Mouse (Mus musculus): ENCODE data around the gene Stra6. TPM values are rescaled to one million over a fixed set of nuclear protein-coding genes. Genes with fewer than 3 reads are reported as not detected.

Stra6 gene
- total RNA-seq, 2 experiments from 2014 or later: not detected

DNA sequence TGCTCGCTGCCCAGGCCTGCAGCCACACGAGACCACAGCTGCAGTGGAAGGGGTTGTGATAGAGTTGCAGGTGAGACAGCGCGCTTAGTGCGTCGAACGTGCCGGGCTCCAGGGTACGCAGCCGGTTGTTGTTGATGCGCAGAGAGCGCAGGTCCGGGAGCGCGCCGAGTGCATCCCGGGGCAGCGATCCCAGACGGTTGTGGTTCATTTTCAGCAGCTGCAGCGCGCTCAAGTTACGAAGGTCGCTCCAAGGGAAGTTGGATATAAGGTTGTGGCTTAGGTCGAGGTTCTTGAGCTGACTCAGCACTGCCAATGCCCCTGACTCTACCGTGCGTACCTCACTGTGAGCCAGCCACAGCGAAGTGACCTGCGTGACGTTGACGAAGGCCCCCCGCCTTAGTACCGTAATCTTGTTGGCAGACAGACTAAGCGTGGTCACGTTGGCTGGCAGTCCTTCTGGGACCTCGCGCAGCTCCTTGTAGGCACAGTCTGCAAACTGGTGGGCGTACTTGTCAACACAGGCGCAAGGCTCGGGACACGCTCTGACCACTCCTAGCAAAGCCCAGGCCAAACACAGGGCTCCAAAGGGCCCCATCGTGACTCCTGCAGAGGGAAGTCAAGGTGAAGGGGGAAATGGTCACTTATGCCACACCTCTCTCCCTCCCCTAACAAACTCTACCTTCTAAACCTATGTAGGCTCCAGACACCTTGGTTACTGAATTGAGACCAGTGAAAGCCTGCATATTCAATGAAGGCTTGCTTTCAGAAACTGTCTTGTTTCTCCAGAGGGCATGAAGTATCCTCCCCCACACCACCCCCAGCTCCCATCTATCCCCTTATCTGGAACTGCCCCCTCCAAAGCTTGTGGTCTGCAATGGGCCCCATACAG, 136.0 kb downstream of the Stra6 start:
- no peak for ATAC-seq (replicated peaks; ENCODE audit: poor library complexity, severe bottlenecking)

DNA sequence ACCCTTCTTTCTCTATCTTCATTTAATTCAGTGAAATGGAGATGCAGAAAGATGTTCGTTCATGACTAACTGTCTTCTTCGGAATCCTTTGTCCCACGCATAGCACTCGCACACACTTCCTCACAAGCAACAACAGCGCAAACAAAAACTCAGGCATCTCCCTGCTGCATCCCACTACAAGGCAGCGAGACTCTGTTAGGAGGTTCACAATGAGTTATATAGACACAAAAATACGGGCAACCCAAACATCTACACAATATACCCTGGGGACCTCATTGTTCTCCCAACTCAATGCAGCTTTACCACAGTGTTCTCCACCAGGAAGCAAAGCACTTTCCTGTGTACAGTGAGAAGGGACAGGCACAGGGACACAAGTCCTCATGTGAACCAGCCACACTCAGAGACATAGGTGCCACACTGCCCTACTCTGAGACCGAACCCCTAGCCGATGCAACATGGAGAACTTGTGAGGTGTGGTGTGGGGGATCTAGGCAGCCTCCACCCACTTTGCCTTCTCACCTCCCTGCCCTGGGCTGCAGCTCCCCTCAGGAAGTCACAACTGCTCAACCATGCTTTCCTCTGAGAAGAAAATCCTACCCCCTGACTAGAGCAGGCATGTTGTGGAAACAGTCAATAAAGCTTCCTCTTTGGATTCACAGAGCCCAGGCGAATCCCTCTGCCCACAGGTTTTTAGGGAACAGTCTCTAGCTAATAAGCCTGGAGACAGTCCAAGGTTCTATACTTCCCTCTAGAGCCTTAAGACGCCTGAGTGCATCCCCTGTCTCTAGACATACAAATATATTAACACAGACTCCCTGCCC, 136.9 kb downstream of the Stra6 start:
- no peak for ATAC-seq (replicated peaks; ENCODE audit: poor library complexity, severe bottlenecking)

DNA sequence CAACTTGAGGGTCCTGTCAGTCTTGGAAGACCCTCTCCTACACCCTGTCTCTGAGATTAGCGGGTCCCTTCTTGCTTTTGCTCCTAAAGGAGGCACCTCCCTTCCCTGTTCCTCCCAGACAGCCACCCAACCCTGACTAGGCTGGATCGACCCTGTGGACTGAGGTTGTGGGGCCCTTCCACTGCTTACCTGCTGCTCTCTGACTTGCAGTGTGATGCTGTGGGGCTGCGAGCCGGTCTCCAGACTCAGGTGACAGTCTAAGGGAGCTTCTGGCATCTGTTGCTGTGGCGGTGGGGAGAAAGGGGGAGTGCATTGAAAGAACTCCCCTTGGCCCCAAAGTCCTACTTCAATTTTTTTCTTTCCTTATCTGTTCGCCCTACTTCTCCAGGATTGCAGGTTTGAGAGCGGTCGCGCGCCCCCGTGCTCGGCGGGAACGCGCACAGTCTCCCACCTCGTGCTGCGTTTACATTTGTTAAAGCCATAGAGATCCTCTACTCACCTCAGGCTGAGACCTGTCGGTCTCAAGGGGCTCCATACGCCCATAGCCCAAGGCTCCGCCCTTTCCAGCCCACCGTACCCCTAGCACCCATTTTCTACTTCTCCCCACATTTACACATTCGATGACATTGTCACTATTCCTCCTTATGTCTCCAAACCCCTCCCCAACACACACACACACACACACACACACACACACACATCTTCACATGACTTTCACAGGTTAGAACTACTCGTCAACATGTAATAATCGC, 137.7 kb downstream of the Stra6 start:
- ATAC-seq (replicated peaks; ENCODE audit: poor library complexity, severe bottlenecking): no peak

DNA sequence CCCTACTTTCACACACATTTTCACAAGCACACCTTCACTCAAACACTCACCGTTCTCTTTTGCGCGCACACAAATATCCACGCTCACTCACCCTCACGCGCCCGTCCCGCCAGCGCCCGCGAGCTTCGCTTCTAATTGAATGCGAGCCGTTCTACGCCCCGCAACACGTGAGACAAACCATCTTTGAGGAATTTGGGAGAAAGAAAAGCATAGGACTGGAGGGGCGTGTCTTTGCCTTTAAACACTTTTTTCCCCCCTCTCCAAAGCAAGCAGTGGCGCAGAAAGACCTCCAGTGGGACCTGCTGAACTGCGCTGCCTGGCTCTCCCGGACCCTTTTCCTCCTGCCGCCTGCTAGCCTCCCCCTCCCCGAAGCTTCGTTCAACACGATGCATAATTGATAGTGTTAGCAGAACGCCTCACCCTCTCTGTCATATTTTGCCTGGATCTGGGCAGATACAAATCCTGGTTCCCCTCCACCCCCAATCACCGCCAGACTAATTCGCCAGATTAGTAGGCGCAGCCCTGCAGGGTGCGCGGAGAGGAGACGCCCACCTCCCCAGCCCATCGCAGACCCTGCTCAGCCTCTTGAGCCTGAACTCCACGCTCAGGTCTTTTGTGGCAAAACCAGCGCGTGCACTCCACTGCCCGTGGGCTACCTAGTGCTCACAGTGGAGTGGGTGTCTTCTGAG, 138.4 kb downstream of the Stra6 start:
- ATAC-seq (replicated peaks; ENCODE audit: poor library complexity, severe bottlenecking): no peak

DNA sequence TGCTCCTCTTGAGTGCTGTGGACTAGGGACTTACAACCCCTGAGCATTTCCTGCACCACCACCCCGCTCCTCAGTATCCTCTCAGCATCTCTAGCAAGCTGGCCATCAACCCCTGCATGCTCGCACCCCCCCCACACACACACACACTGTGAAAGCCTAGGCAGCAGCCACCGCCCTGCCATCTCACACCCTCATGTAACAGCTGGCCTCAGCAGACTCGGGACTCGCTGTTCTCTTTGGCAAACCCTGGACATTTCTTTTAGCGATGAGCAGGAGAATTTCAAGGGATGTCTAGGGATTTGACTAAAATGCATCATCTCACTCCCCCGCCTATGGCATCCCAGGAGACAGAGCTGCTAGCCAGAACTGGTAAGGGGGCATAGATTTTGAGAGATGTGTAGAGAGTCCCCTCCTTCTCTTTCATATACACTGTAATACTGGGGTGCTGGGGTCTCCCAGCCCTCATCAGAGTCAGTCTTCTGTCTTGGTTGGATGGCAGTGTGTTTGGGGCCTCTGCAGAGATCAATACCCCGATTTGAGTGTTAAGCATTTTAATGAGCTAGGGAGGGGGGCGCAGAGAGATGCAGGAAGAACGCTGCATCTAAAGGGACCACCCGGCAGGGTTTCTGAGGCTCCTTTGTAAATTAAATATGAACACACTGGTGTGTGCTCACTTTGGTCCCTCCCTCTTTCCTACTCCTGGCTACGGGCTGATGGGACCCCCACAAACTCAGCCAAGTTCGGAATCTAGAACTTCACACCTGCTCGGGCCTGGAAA, 139.3 kb downstream of the Stra6 start:
- ATAC-seq (replicated peaks; ENCODE audit: poor library complexity, severe bottlenecking): no peak

Other genes with a start within 250 kb of the Stra6 start
- 2.0 and 3.6 TPM in 2 replicates for gene Arid3b, start 227.0 kb upstream of the Stra6 start, total RNA-seq (2014; fragmentation: Nextera tagmentation)
- gene Arid3b, start 227.0 kb upstream of the Stra6 start, total RNA-seq (2017): 0.99 and 1.3 TPM in 2 replicates
- gene Ubl7, start 152.8 kb upstream of the Stra6 start, total RNA-seq (2014; fragmentation: Nextera tagmentation): 84.9 and 113 TPM in 2 replicates
- gene Ubl7, start 152.8 kb upstream of the Stra6 start, total RNA-seq (2017): 11.7 and 19.3 TPM in 2 replicates
- gene Sema7a, start 123.7 kb upstream of the Stra6 start, total RNA-seq (2014; fragmentation: Nextera tagmentation): 0.51 TPM in 1 of 2 replicates, not detected in the other
- 0.26 TPM in 1 of 2 replicates, not detected in the other for gene Sema7a, start 123.7 kb upstream of the Stra6 start, total RNA-seq (2017)
- gene Cyp11a1, start 57.4 kb upstream of the Stra6 start, total RNA-seq (2014; fragmentation: Nextera tagmentation): 0.58 and 7.0 TPM in 2 replicates
- 0.52 and 1.2 TPM in 2 replicates for gene Cyp11a1, start 57.4 kb upstream of the Stra6 start, total RNA-seq (2017)
- not detected in 2 replicates for gene Ccdc33, start 55.0 kb downstream of the Stra6 start, total RNA-seq (2014; fragmentation: Nextera tagmentation)
- not detected in 2 replicates for gene Ccdc33, start 55.0 kb downstream of the Stra6 start, total RNA-seq (2017)
- gene Islr, start 140.5 kb downstream of the Stra6 start, total RNA-seq (2014; fragmentation: Nextera tagmentation): 0.17 TPM in 1 of 2 replicates, not detected in the other
- gene Islr, start 140.5 kb downstream of the Stra6 start, total RNA-seq (2017): not detected in 2 replicates
- gene Islr2, start 140.5 kb downstream of the Stra6 start, total RNA-seq (2014; fragmentation: Nextera tagmentation): not detected in 2 replicates
- not detected in 2 replicates for gene Islr2, start 140.5 kb downstream of the Stra6 start, total RNA-seq (2017)
- 49.9 and 57.2 TPM in 2 replicates for gene Pml, start 186.0 kb downstream of the Stra6 start, total RNA-seq (2014; fragmentation: Nextera tagmentation)
- 9.3 and 10.1 TPM in 2 replicates for gene Pml, start 186.0 kb downstream of the Stra6 start, total RNA-seq (2017)
- 10.4 and 11.6 TPM in 2 replicates for gene Stoml1, start 189.4 kb downstream of the Stra6 start, total RNA-seq (2014; fragmentation: Nextera tagmentation)
- 6.3 and 17.7 TPM in 2 replicates for gene Stoml1, start 189.4 kb downstream of the Stra6 start, total RNA-seq (2017)
- gene Loxl1, start 249.4 kb downstream of the Stra6 start, total RNA-seq (2014; fragmentation: Nextera tagmentation): not detected in 2 replicates
- not detected in 2 replicates for gene Loxl1, start 249.4 kb downstream of the Stra6 start, total RNA-seq (2017)

Data from granulocyte monocyte progenitor cell, adult 5-6 weeks (primary cell).